Mouse (Mus musculus): ENCODE measurements around the gene Nsun2. TPM values are rescaled to one million over a fixed set of nuclear protein-coding genes. Genes with fewer than 3 reads are reported as not detected.

Gene Nsun2
- polyA plus RNA-seq, 1 experiment: 63.7 TPM

GRCm38 (mm10) chr13:69577181-69577834 is 43.8 kb downstream of the Nsun2 start:
- no peak overlapping the region for H3K27ac ChIP-seq (ENCODE audit: insufficient read depth, low read length)
- no peak for TF ChIP-seq CTCF (IDR thresholded peaks at IDR 0.05; ENCODE audit: extremely low read depth, insufficient read depth, low read length)
- no peak for TF ChIP-seq POLR2A (IDR thresholded peaks at IDR 0.05; ENCODE audit: extremely low read depth, insufficient read depth, low read length)
- no peak overlapping the region for H3K4me3 ChIP-seq (ENCODE audit: insufficient read depth, low read length)
- no peaks in the 10 kb centered on the region for H3K4me1 ChIP-seq (ENCODE audit: control insufficient read depth, insufficient read depth, low read length)

- Histone ChIP-seq H3K4me3 (ENCODE audit: insufficient read depth, low read length) (no peak overlapping the region), H3K4me1 (ENCODE audit: control insufficient read depth, insufficient read depth, low read length) (no peaks in the 10 kb centered on the region), H3K27ac (ENCODE audit: insufficient read depth, low read length) (no peak overlapping the region)
- TF ChIP-seq POLR2A (IDR thresholded peaks at IDR 0.05; ENCODE audit: extremely low read depth, insufficient read depth, low read length) (no peak), CTCF (IDR thresholded peaks at IDR 0.05; ENCODE audit: extremely low read depth, insufficient read depth, low read length) (no peak)
Observed at GRCm38 (mm10) chr13:69582411-69582810, 48.9 kb downstream of the Nsun2 start.

- no peak for TF ChIP-seq POLR2A (IDR thresholded peaks at IDR 0.05; ENCODE audit: extremely low read depth, insufficient read depth, low read length)
- no peak for TF ChIP-seq CTCF (IDR thresholded peaks at IDR 0.05; ENCODE audit: extremely low read depth, insufficient read depth, low read length)
- Histone ChIP-seq H3K4me3 (ENCODE audit: insufficient read depth, low read length) (no peak overlapping the region), H3K27ac (ENCODE audit: insufficient read depth, low read length) (no peak overlapping the region), H3K4me1 (ENCODE audit: control insufficient read depth, insufficient read depth, low read length) (no peaks in the 10 kb centered on the region)
Observed at GRCm38 (mm10) chr13:69583591-69583990, 50.0 kb downstream of the Nsun2 start.

GRCm38 (mm10) chr13:69585828-69586227 is 52.3 kb downstream of the Nsun2 start:
- H3K4me1 ChIP-seq (ENCODE audit: control insufficient read depth, insufficient read depth, low read length): no peaks in the 10 kb centered on the region
- no peak overlapping the region for H3K4me3 ChIP-seq (ENCODE audit: insufficient read depth, low read length)
- no peak for TF ChIP-seq POLR2A (IDR thresholded peaks at IDR 0.05; ENCODE audit: extremely low read depth, insufficient read depth, low read length)
- no peak for TF ChIP-seq CTCF (IDR thresholded peaks at IDR 0.05; ENCODE audit: extremely low read depth, insufficient read depth, low read length)
- no peak overlapping the region for H3K27ac ChIP-seq (ENCODE audit: insufficient read depth, low read length)

GRCm38 (mm10) chr13:69586337-69586736 is 52.8 kb downstream of the Nsun2 start:
- no peak for TF ChIP-seq CTCF (IDR thresholded peaks at IDR 0.05; ENCODE audit: extremely low read depth, insufficient read depth, low read length)
- TF ChIP-seq POLR2A (IDR thresholded peaks at IDR 0.05; ENCODE audit: extremely low read depth, insufficient read depth, low read length): no peak
- no peak overlapping the region for H3K27ac ChIP-seq (ENCODE audit: insufficient read depth, low read length)
- H3K4me3 ChIP-seq (ENCODE audit: insufficient read depth, low read length): no peak overlapping the region
- no peaks in the 10 kb centered on the region for H3K4me1 ChIP-seq (ENCODE audit: control insufficient read depth, insufficient read depth, low read length)

- H3K4me1 ChIP-seq (ENCODE audit: control insufficient read depth, insufficient read depth, low read length): no peaks in the 10 kb centered on the region
- no peak for TF ChIP-seq POLR2A (IDR thresholded peaks at IDR 0.05; ENCODE audit: extremely low read depth, insufficient read depth, low read length)
- TF ChIP-seq CTCF (IDR thresholded peaks at IDR 0.05; ENCODE audit: extremely low read depth, insufficient read depth, low read length): no peak
- H3K4me3 ChIP-seq (ENCODE audit: insufficient read depth, low read length): no peak overlapping the region
- H3K27ac ChIP-seq (ENCODE audit: insufficient read depth, low read length): no peak overlapping the region
Observed at GRCm38 (mm10) chr13:69587849-69588248, 54.3 kb downstream of the Nsun2 start.

- Histone ChIP-seq H3K27ac (ENCODE audit: insufficient read depth, low read length) (no peak overlapping the region), H3K4me3 (ENCODE audit: insufficient read depth, low read length) (no peak overlapping the region), H3K4me1 (ENCODE audit: control insufficient read depth, insufficient read depth, low read length) (no peaks in the 10 kb centered on the region)
- no peak for TF ChIP-seq POLR2A (IDR thresholded peaks at IDR 0.05; ENCODE audit: extremely low read depth, insufficient read depth, low read length)
- TF ChIP-seq CTCF (IDR thresholded peaks at IDR 0.05; ENCODE audit: extremely low read depth, insufficient read depth, low read length): no peak
Observed at GRCm38 (mm10) chr13:69588263-69588662, 54.7 kb downstream of the Nsun2 start.

GRCm38 (mm10) chr13:69591338-69591737 is 57.8 kb downstream of the Nsun2 start:
- TF ChIP-seq CTCF (IDR thresholded peaks at IDR 0.05; ENCODE audit: extremely low read depth, insufficient read depth, low read length) (no peak), POLR2A (IDR thresholded peaks at IDR 0.05; ENCODE audit: extremely low read depth, insufficient read depth, low read length) (no peak)

GRCm38 (mm10) chr13:69592226-69592625 is 58.7 kb downstream of the Nsun2 start:
- no peaks in the 10 kb centered on the region for H3K4me1 ChIP-seq (ENCODE audit: control insufficient read depth, insufficient read depth, low read length)
- H3K4me3 ChIP-seq (ENCODE audit: insufficient read depth, low read length): no peak overlapping the region
- no peak for TF ChIP-seq POLR2A (IDR thresholded peaks at IDR 0.05; ENCODE audit: extremely low read depth, insufficient read depth, low read length)
- no peak for TF ChIP-seq CTCF (IDR thresholded peaks at IDR 0.05; ENCODE audit: extremely low read depth, insufficient read depth, low read length)
- H3K27ac ChIP-seq (ENCODE audit: insufficient read depth, low read length): no peak overlapping the region

More at GRCm38 (mm10) chr13:69591338-69591737, 57.8 kb downstream of the Nsun2 start:
- Histone ChIP-seq H3K4me1 (ENCODE audit: control insufficient read depth, insufficient read depth, low read length) (no peaks in the 10 kb centered on the region), H3K4me3 (ENCODE audit: insufficient read depth, low read length) (no peak overlapping the region), H3K27ac (ENCODE audit: insufficient read depth, low read length) (no peak overlapping the region)

GRCm38 (mm10) chr13:69593453-69593852 is 59.9 kb downstream of the Nsun2 start:
- Histone ChIP-seq H3K4me3 (ENCODE audit: insufficient read depth, low read length) (no peak overlapping the region), H3K4me1 (ENCODE audit: control insufficient read depth, insufficient read depth, low read length) (no peaks in the 10 kb centered on the region), H3K27ac (ENCODE audit: insufficient read depth, low read length) (no peak overlapping the region)
- TF ChIP-seq CTCF (IDR thresholded peaks at IDR 0.05; ENCODE audit: extremely low read depth, insufficient read depth, low read length): no peak
- TF ChIP-seq POLR2A (IDR thresholded peaks at IDR 0.05; ENCODE audit: extremely low read depth, insufficient read depth, low read length): no peak

Measured in cortical plate, adult 2 months (tissue).